Mouse (Mus musculus): ENCODE results near the gene Fpr-rs7. TPM values are rescaled to one million over a fixed set of nuclear protein-coding genes. Genes with fewer than 3 reads are reported as not detected.

Fpr-rs7 gene
- not detected in 2 replicates for polyA plus RNA-seq (2014; fragmentation: Nextera tagmentation; extraction: Ambion mirVana)

GRCm38 (mm10) chr17:20114126-20114525 lies at the start of gene Fpr-rs7:
TSS of gene Fpr-rs7 (minus strand) at chr17:20114226.
- Histone ChIP-seq H3K4me1 (replicated peaks; ENCODE audit: control insufficient read depth, insufficient read depth, low read length) (no peaks in the 10 kb centered on the region), H3K9me3 (ENCODE audit: control insufficient read depth, low read length) (peaks cover 12% of the 10 kb centered on the region; the same call in 1 of the 2 replicates), H3K27ac (ENCODE audit: low read depth, low read length) (no peak within 1 kb of the TSS), H3K36me3 (ENCODE audit: control insufficient read depth, insufficient read depth, low read length) (no peaks in the 10 kb centered on the region), H3K4me3 (ENCODE audit: low read depth, low read length) (no peak within 1 kb of the TSS), H3K9ac (ENCODE audit: low read depth, low read length) (no peak within 1 kb of the TSS), H3K27me3 (replicated peaks; ENCODE audit: control insufficient read depth, insufficient read depth, low read length) (no peaks in the 10 kb centered on the region), H3K4me2 (no peak within 1 kb of the TSS)
- ATAC-seq (replicated peaks; ENCODE audit: low FRiP score) (no peak), DNase-seq (ENCODE audit: low spot score) (no peak)

GRCm38 (mm10) chr17:20074090-20074489 lies 39.9 kb downstream of the Fpr-rs7 start:
- no peak overlapping the region for H3K4me3 ChIP-seq (ENCODE audit: low read depth, low read length)
- no peaks in the 10 kb centered on the region for H3K4me1 ChIP-seq (replicated peaks; ENCODE audit: control insufficient read depth, insufficient read depth, low read length)
- DNase-seq (ENCODE audit: low spot score) (no peak), ATAC-seq (replicated peaks; ENCODE audit: low FRiP score) (no peak)
- H3K36me3 ChIP-seq (ENCODE audit: control insufficient read depth, insufficient read depth, low read length), result no peaks in the 10 kb centered on the region
- no peak overlapping the region for H3K27ac ChIP-seq (ENCODE audit: low read depth, low read length)
- 77% methylated on average over 6 of the region's 6 CpGs for WGBS
- H3K4me2 ChIP-seq, result no peak overlapping the region
- H3K9ac ChIP-seq (ENCODE audit: low read depth, low read length), result no peak overlapping the region
- peaks cover 4% of the 10 kb centered on the region; the same call in 1 of the 2 replicates for H3K9me3 ChIP-seq (ENCODE audit: control insufficient read depth, low read length)
- H3K27me3 ChIP-seq (replicated peaks; ENCODE audit: control insufficient read depth, insufficient read depth, low read length), result no peaks in the 10 kb centered on the region

- peaks cover 4% of the 10 kb centered on the region; the same call in 1 of the 2 replicates for H3K9me3 ChIP-seq (ENCODE audit: control insufficient read depth, low read length)
Observed at GRCm38 (mm10) chr17:20071656-20072396, 42.2 kb downstream of the Fpr-rs7 start.

More at GRCm38 (mm10) chr17:20071656-20072396, 42.2 kb downstream of the Fpr-rs7 start:
- Histone ChIP-seq H3K27me3 (replicated peaks; ENCODE audit: control insufficient read depth, insufficient read depth, low read length) (no peaks in the 10 kb centered on the region), H3K4me2 (no peak overlapping the region), H3K4me1 (replicated peaks; ENCODE audit: control insufficient read depth, insufficient read depth, low read length) (no peaks in the 10 kb centered on the region), H3K27ac (ENCODE audit: low read depth, low read length) (no peak overlapping the region), H3K9ac (ENCODE audit: low read depth, low read length) (no peak overlapping the region), H3K4me3 (ENCODE audit: low read depth, low read length) (no peak overlapping the region), H3K36me3 (ENCODE audit: control insufficient read depth, insufficient read depth, low read length) (no peaks in the 10 kb centered on the region)
- DNase-seq (ENCODE audit: low spot score) (no peak), ATAC-seq (replicated peaks; ENCODE audit: low FRiP score) (no peak)
- WGBS, result 92% methylated on average over 4 of the region's 4 CpGs

Other genes with a start within 250 kb of the Fpr-rs7 start
- not detected in 2 replicates for gene Vmn2r104, start 65.9 kb downstream of the Fpr-rs7 start, polyA plus RNA-seq (2014; fragmentation: Nextera tagmentation; extraction: Ambion mirVana)
- gene Fpr-rs6, start 68.9 kb upstream of the Fpr-rs7 start, polyA plus RNA-seq (2014; fragmentation: Nextera tagmentation; extraction: Ambion mirVana), result not detected in 2 replicates
- gene Vmn2r105, start 120.8 kb upstream of the Fpr-rs7 start, polyA plus RNA-seq (2014; fragmentation: Nextera tagmentation; extraction: Ambion mirVana), result not detected in 2 replicates
- gene Vmn2r106, start 171.3 kb upstream of the Fpr-rs7 start, polyA plus RNA-seq (2014; fragmentation: Nextera tagmentation; extraction: Ambion mirVana), result not detected in 2 replicates
- not detected in 2 replicates for gene Vmn2r107, start 231.0 kb upstream of the Fpr-rs7 start, polyA plus RNA-seq (2014; fragmentation: Nextera tagmentation; extraction: Ambion mirVana)